Mouse (Mus musculus) MEL (cell line): ENCODE measurements at regions not wholly inside any gene's neighbourhood (a gene's known extent, or its start where the extent isn't known, plus 50 kb on each side); places are given as distances from the start of the nearest gene placed in this dataset.

ENCODE experiments used
- CHD2 ChIP-seq: IDR thresholded peaks from 2 replicates; pipeline ENCODE4 v1.6.1; 2011; ENCODE audit warnings: low read length, improper control_type of control experiment
- CTCF ChIP-seq, 3 experiments: IDR thresholded peaks in 2 of 3; conservative IDR thresholded peaks in 1 of 3; 2 replicates each; pipeline ENCODE4 v1.5.1; 2011 to 2012; ENCODE audit warnings: low read length in 3 of 3, low read depth in 2 of 3, mild to moderate bottlenecking in 2 of 3, improper control_type of control experiment in 1 of 3, inconsistent platforms in 1 of 3, mixed read lengths in 1 of 3, moderate library complexity in 1 of 3; ENCODE audit not compliant: control insufficient read depth in 1 of 3, insufficient read depth in 1 of 3, poor library complexity in 1 of 3, severe bottlenecking in 1 of 3
- ELF1 ChIP-seq: IDR thresholded peaks from 2 replicates; pipeline ENCODE4 v1.6.1; 2014; ENCODE audit warnings: low read depth, mild to moderate bottlenecking, inconsistent platforms, low read length, improper control_type of control experiment, moderate library complexity
- ETS1 ChIP-seq: IDR thresholded peaks from 2 replicates; pipeline ENCODE4 v1.6.1; 2012; ENCODE audit warnings: low read depth, mild to moderate bottlenecking, inconsistent platforms, low read length, improper control_type of control experiment, moderate library complexity
- HCFC1 ChIP-seq: IDR thresholded peaks from 2 replicates; pipeline ENCODE4 v1.6.1; 2012; ENCODE audit warnings: low read depth, mild to moderate bottlenecking, inconsistent platforms, low read length, improper control_type of control experiment, moderate library complexity
- POLR2A ChIP-seq, 2 experiments: IDR thresholded peaks; 2 replicates each; pipeline ENCODE4 v1.6.1; 2011 to 2012; ENCODE audit warnings: low read length in 2 of 2, mild to moderate bottlenecking in 2 of 2, control low read depth in 1 of 2, improper control_type of control experiment in 1 of 2, low read depth in 1 of 2, moderate library complexity in 1 of 2; ENCODE audit not compliant: control insufficient read depth in 1 of 2, insufficient read depth in 1 of 2, poor library complexity in 1 of 2
- POLR2AphosphoS5 ChIP-seq: IDR thresholded peaks from 2 replicates; pipeline ENCODE4 v1.6.1; 2012; ENCODE audit warnings: low read depth, borderline replicate concordance, mild to moderate bottlenecking, inconsistent platforms, low read length, moderate library complexity, mixed read lengths
- TCF12 ChIP-seq: IDR thresholded peaks from 2 replicates; pipeline ENCODE4 v1.6.1; 2014; ENCODE audit warnings: low read depth, mild to moderate bottlenecking, inconsistent platforms, low read length, improper control_type of control experiment, moderate library complexity
- USF1 ChIP-seq: IDR thresholded peaks from 2 replicates; pipeline ENCODE4 v1.6.1; 2014; ENCODE audit warnings: low read depth, mild to moderate bottlenecking, inconsistent platforms, low read length, improper control_type of control experiment, moderate library complexity
- ZNF384 ChIP-seq: IDR thresholded peaks from 2 replicates; pipeline ENCODE4 v1.6.1; 2012; ENCODE audit warnings: low read depth, mild to moderate bottlenecking, inconsistent platforms, low read length, improper control_type of control experiment

DNA sequence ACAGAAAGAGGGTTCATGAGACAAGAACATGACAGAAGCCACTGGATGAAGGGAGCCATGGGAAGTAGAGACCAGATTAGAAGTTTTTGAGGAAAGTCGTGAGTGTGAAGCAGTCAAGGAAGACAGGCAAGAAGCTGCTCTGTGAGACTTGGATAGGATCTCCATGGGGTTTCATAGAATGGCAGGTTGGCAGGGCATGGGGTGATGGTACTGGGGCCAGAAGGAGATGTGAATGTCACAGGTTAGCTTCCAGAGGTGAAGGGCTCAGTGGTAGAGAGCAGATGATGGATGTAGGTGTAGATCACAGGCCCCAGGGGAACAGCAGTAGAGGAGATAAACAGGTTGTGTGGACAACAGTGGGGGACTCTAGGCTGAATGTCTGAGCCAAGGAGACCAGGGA is 123.4 kb downstream of the Dll1 start:
- TF ChIP-seq CTCF (IDR thresholded peaks at IDR 0.05 in 2 of 3, conservative IDR thresholded peaks at IDR 0.05 in 1 of 3; ENCODE audit: control insufficient read depth in 1 of 3, insufficient read depth in 1 of 3, low read depth in 2 of 3, low read length in 3 of 3, poor library complexity in 1 of 3, severe bottlenecking in 1 of 3) (no peak), USF1 (no peak), TCF12 (no peak), HCFC1 (no peak), ETS1 (no peak), ZNF384 (no peak), POLR2AphosphoS5 (no peak), ELF1 (no peak), CHD2 (no peak), POLR2A (IDR thresholded peaks at IDR 0.05; ENCODE audit: control insufficient read depth in 1 of 2, insufficient read depth in 1 of 2, low read depth in 1 of 2, low read length in 2 of 2, poor library complexity in 1 of 2) (no peak)
